Mouse (Mus musculus): Measurements from ENCODE around the gene St3gal2. TPM values are rescaled to one million over a fixed set of nuclear protein-coding genes. Genes with fewer than 3 reads are reported as not detected.

The St3gal2 gene
- total and polyA plus RNA-seq, 2 experiments from 2014 or later = 9.9 to 12.6 TPM

Small RNAs within 50 kb of the gene (microRNA-seq; reads per million reads assigned to microRNA genes)
- 0.54 reads per million for gene Mir3473d

Other genes starting within 250 kb of the St3gal2 start
- gene Mtss1l, start 198.4 kb upstream of the St3gal2 start, total RNA-seq (2014; rRNA removed; ENCODE audit: low replicate concordance) = 11.3 and 12.6 TPM in 2 replicates
- 4.1 and 5.1 TPM in 2 replicates for gene Mtss1l, start 198.4 kb upstream of the St3gal2 start, polyA plus RNA-seq (2015; fragmentation: Nextera tagmentation; extraction: Ambion mirVana)
- gene Il34, start 114.0 kb upstream of the St3gal2 start, total RNA-seq (2014; rRNA removed; ENCODE audit: low replicate concordance) = 3.2 and 3.9 TPM in 2 replicates
- gene Il34, start 114.0 kb upstream of the St3gal2 start, polyA plus RNA-seq (2015; fragmentation: Nextera tagmentation; extraction: Ambion mirVana) = 1.1 and 1.4 TPM in 2 replicates
- gene Cog4, start 73.3 kb upstream of the St3gal2 start, total RNA-seq (2014; rRNA removed; ENCODE audit: low replicate concordance) = 47.2 and 66.3 TPM in 2 replicates
- 54.2 and 55.8 TPM in 2 replicates for gene Cog4, start 73.3 kb upstream of the St3gal2 start, polyA plus RNA-seq (2015; fragmentation: Nextera tagmentation; extraction: Ambion mirVana)
- gene Sf3b3, start 73.1 kb upstream of the St3gal2 start, total RNA-seq (2014; rRNA removed; ENCODE audit: low replicate concordance) = 47.3 and 68.3 TPM in 2 replicates
- gene Sf3b3, start 73.1 kb upstream of the St3gal2 start, polyA plus RNA-seq (2015; fragmentation: Nextera tagmentation; extraction: Ambion mirVana) = 32.5 and 32.9 TPM in 2 replicates
- gene Fuk, start 17.4 kb upstream of the St3gal2 start, total RNA-seq (2014; rRNA removed; ENCODE audit: low replicate concordance) = 10.8 and 14.8 TPM in 2 replicates
- gene Fuk, start 17.4 kb upstream of the St3gal2 start, polyA plus RNA-seq (2015; fragmentation: Nextera tagmentation; extraction: Ambion mirVana) = 3.6 and 3.7 TPM in 2 replicates
- gene Ddx19a, start 77.9 kb downstream of the St3gal2 start, total RNA-seq (2014; rRNA removed; ENCODE audit: low replicate concordance) = 19.8 and 28.4 TPM in 2 replicates
- 5.6 and 6.0 TPM in 2 replicates for gene Ddx19a, start 77.9 kb downstream of the St3gal2 start, polyA plus RNA-seq (2015; fragmentation: Nextera tagmentation; extraction: Ambion mirVana)
- gene Ddx19b, start 111.8 kb downstream of the St3gal2 start, total RNA-seq (2014; rRNA removed; ENCODE audit: low replicate concordance) = 9.3 and 10.2 TPM in 2 replicates
- gene Ddx19b, start 111.8 kb downstream of the St3gal2 start, polyA plus RNA-seq (2015; fragmentation: Nextera tagmentation; extraction: Ambion mirVana) = 2.8 and 3.6 TPM in 2 replicates
- gene Aars, start 113.2 kb downstream of the St3gal2 start, total RNA-seq (2014; rRNA removed; ENCODE audit: low replicate concordance) = 35.1 and 38.9 TPM in 2 replicates
- 22.3 and 25.6 TPM in 2 replicates for gene Aars, start 113.2 kb downstream of the St3gal2 start, polyA plus RNA-seq (2015; fragmentation: Nextera tagmentation; extraction: Ambion mirVana)
- gene Exosc6, start 136.4 kb downstream of the St3gal2 start, total RNA-seq (2014; rRNA removed; ENCODE audit: low replicate concordance) = 7.1 and 17.0 TPM in 2 replicates
- 0.38 and 2.0 TPM in 2 replicates for gene Exosc6, start 136.4 kb downstream of the St3gal2 start, polyA plus RNA-seq (2015; fragmentation: Nextera tagmentation; extraction: Ambion mirVana)
- gene Clec18a, start 172.5 kb downstream of the St3gal2 start, total RNA-seq (2014; rRNA removed; ENCODE audit: low replicate concordance) = not detected in 2 replicates
- 0.05 and 0.10 TPM in 2 replicates for gene Clec18a, start 172.5 kb downstream of the St3gal2 start, polyA plus RNA-seq (2015; fragmentation: Nextera tagmentation; extraction: Ambion mirVana)
- 67.8 and 87.4 TPM in 2 replicates for gene Pdpr, start 174.7 kb downstream of the St3gal2 start, total RNA-seq (2014; rRNA removed; ENCODE audit: low replicate concordance)
- gene Pdpr, start 174.7 kb downstream of the St3gal2 start, polyA plus RNA-seq (2015; fragmentation: Nextera tagmentation; extraction: Ambion mirVana) = 14.9 and 17.9 TPM in 2 replicates